Comparison of ENCODE assay signal across 1 mouse cellular context in the genomic region with DNA sequence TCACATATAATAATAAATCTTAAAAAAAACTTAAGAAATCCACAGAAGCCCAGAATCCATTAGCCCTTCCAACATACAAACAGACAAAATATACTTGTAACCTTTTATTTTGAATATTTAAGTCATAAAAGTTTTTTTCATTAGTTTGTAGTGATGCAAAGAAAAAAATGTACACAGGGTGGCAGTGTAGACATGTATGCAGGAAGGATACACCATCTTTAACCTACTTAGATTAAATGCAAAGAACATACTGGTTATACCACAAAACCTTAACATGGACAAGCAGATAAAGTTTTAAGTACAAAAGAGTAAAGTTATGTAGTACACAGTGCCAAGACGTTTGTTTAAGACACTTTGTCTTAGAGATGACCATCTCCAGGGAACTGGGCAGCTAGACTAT.
TF ChIP-seq lines count a peak whose summit lies in the region.

No protein-coding gene starts in this region.

TF ChIP-seq in CH12.LX, 34 proteins besides CTCF, POLR2A, EP300 and RAD21:
- peak; percentile 59 for TF ChIP-seq SMC3 (IDR thresholded peaks at IDR 0.05; ENCODE audit: low read depth, low read length)
- TF ChIP-seq ZNF384 (IDR thresholded peaks at IDR 0.05; ENCODE audit: low read depth, low read length), result peak; percentile 57; the same call in 1 of the 2 replicates
- no peak for TF ChIP-seq USF2 (conservative IDR thresholded peaks at IDR 0.05; ENCODE audit: low read depth, low read length)
- no peak for TF ChIP-seq MAX (IDR thresholded peaks at IDR 0.05; ENCODE audit: low read length)
